Mouse (Mus musculus) liver, adult 2 months (tissue): ENCODE results near the gene Kif3c. TPM values are rescaled to one million over a fixed set of nuclear protein-coding genes. Genes with fewer than 3 reads are reported as not detected.

ENCODE experiments used
- DNase-seq: peaks from one replicate; pipeline ENCODE4 v3.0.0-alpha.2; 2011; ENCODE audit warnings: low read depth, low spot score; ENCODE audit errors: extremely low read depth
- H3K27ac ChIP-seq: fragments of 200-500 bp; replicated peaks from 2 replicates; pipeline ENCODE4 v1.5.1; 2012; ENCODE audit warnings: low read depth, mild to moderate bottlenecking, control low read depth, inconsistent platforms, low read length; ENCODE audit not compliant: insufficient read depth
- H3K27me3 ChIP-seq: fragments of 200-500 bp; 2 replicates; pipeline ENCODE4 v1.6.1; 2012; ENCODE audit warnings: mild to moderate bottlenecking, moderate library complexity, low read length, inconsistent platforms; ENCODE audit not compliant: control insufficient read depth, insufficient read depth
- H3K36me3 ChIP-seq: fragments of 200-500 bp; 2 replicates; pipeline ENCODE4 v1.6.1; 2012; ENCODE audit warnings: low read length, inconsistent platforms; ENCODE audit not compliant: control insufficient read depth, insufficient read depth
- H3K4me1 ChIP-seq: fragments of 200-500 bp; 2 replicates; pipeline ENCODE4 v1.6.1; 2011; ENCODE audit warnings: low read length; ENCODE audit not compliant: control insufficient read depth, insufficient read depth
- H3K4me3 ChIP-seq: fragments of 200-500 bp; 2 replicates; pipeline ENCODE4 v1.5.1; 2011; ENCODE audit warnings: low read depth, mild to moderate bottlenecking, control low read depth, low read length, moderate library complexity; ENCODE audit not compliant: insufficient read depth
- H3K79me2 ChIP-seq: fragments of 200-500 bp; 2 replicates; pipeline ENCODE4 v1.6.1; 2012; ENCODE audit warnings: inconsistent platforms, mild to moderate bottlenecking, low read length, moderate library complexity; ENCODE audit not compliant: control insufficient read depth, insufficient read depth
- H3K9ac ChIP-seq: fragments of 200-500 bp; 2 replicates; pipeline ENCODE4 v1.6.1; 2012; ENCODE audit warnings: low read depth, mild to moderate bottlenecking, control low read depth, inconsistent platforms, low read length
- CTCF ChIP-seq: fragments of 200-500 bp; IDR thresholded peaks from 2 replicates; pipeline ENCODE4 v1.5.1; 2011; ENCODE audit warnings: low read depth, low read length, control low read depth
- POLR2A ChIP-seq: fragments of 200-500 bp; IDR thresholded peaks from 2 replicates; pipeline ENCODE4 v1.6.1; 2011; ENCODE audit warnings: low read length, control low read depth; ENCODE audit not compliant: insufficient read depth; ENCODE audit errors: extremely low read depth
- WGBS: fragments of 180-500 bp; shearing (Covaris S2); methylation state at CpG from one replicate; pipeline ENCODE4 v1.1.7; 2018; 5-methylcytosine and 5-hydroxymethylcytosine counted together
- polyA plus RNA-seq: library from polyadenylated mRNA; depleted of rRNA; stranded (reverse); fragments of >200 nt; gene quantifications from 2 replicates; pipeline ENCODE4 v1.2.3, GENCODE M21; 2012
- total RNA-seq: library from RNA; depleted of rRNA; stranded (reverse); fragments of >200 nt; gene quantifications from 2 replicates; pipeline ENCODE4 v1.2.3, GENCODE M21; 2014

Gene Kif3c
- total and polyA plus RNA-seq, 2 experiments: 0.55 to 0.99 TPM

DNA sequence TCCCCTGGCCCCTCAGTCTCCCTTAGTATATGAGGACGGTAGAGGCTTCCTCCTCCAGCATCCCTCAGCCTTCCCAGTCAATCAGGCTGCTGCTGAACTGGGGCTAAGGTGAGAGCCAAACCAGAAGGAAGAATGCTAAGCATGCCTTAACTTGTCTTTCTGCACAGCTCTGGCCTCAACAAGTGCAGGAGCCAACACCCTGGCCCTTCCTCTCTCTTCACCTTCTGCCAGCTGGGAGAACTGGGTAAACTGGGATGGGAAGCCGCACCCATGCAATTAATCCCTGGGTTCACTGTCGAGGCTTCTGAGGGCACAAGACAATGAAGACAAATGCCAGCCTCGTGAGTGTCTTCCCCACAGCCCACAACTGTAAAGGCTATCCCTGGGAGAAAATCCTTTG lies 35.3 kb upstream of the Kif3c start:
- 67% methylated on average over 4 of the region's 4 CpGs for WGBS

DNA sequence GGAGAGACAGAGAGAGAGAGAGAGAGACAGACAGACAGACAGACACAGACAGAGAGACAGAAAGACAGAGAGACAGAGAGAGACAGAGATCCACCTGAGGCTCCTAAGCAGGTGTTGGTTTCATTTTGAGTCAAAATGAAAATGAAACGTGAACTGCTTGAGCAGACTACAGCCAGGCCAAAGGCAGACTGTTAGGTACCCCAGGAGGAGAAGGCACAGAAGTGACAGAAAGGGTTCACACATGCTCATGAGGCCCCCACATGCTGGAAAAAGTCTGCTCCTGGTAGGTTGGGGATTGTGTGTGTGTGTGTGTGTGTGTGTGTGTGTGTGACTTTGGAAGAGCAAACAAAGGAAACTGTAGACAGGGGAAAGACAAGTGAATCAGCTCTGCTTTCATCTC lies 26.0 kb upstream of the Kif3c start:
- no peak overlapping the region for H3K27ac ChIP-seq
- no peaks in the 10 kb centered on the region for H3K79me2 ChIP-seq
- no peak for TF ChIP-seq POLR2A
- TF ChIP-seq CTCF: no peak
- H3K27me3 ChIP-seq: no peaks in the 10 kb centered on the region
- WGBS: 43% methylated on average over 1 of the region's 1 CpGs
- H3K9ac ChIP-seq: no peak overlapping the region
- H3K4me1 ChIP-seq: no peaks in the 10 kb centered on the region
- H3K4me3 ChIP-seq: no peak overlapping the region
- no peaks in the 10 kb centered on the region for H3K36me3 ChIP-seq
- DNase-seq: no peak

More for the DNA sequence above, 35.3 kb upstream of the Kif3c start:
- H3K36me3 ChIP-seq: no peaks in the 10 kb centered on the region
- H3K4me1 ChIP-seq: no peaks in the 10 kb centered on the region
- H3K27me3 ChIP-seq: no peaks in the 10 kb centered on the region
- H3K27ac ChIP-seq: no peak overlapping the region
- TF ChIP-seq CTCF: no peak
- TF ChIP-seq POLR2A: no peak
- no peak overlapping the region for H3K9ac ChIP-seq
- H3K79me2 ChIP-seq: no peaks in the 10 kb centered on the region
- no peak overlapping the region for H3K4me3 ChIP-seq
- DNase-seq: no peak

DNA sequence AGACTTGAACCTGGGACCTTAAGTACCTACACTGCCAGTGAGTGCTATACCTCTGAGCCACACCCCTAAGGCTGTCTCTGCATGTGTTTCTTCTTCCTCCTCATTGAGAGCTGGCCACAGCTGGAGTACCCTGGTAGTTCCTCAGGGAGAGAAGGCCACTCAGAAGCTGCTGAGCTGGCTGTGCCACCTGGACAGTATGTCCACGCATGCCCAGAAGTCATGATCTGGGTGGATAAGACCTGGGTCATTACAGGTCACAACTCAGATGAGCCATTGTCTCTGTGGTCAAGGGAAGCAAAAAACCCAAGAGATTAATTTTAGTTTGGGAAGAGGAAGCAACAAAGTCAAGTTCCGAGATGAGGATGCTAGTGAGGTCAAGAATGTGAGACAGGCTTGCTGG lies 20.8 kb upstream of the Kif3c start:
- no peaks in the 10 kb centered on the region for H3K4me1 ChIP-seq
- no peak overlapping the region for H3K9ac ChIP-seq
- no peak overlapping the region for H3K4me3 ChIP-seq
- no peaks in the 10 kb centered on the region for H3K36me3 ChIP-seq
- TF ChIP-seq CTCF (no peak), POLR2A (no peak)
- 81% methylated on average over 2 of the region's 2 CpGs for WGBS
- no peak overlapping the region for H3K27ac ChIP-seq
- DNase-seq: peak; percentile 43
- no peaks in the 10 kb centered on the region for H3K27me3 ChIP-seq
- no peaks in the 10 kb centered on the region for H3K79me2 ChIP-seq

DNA sequence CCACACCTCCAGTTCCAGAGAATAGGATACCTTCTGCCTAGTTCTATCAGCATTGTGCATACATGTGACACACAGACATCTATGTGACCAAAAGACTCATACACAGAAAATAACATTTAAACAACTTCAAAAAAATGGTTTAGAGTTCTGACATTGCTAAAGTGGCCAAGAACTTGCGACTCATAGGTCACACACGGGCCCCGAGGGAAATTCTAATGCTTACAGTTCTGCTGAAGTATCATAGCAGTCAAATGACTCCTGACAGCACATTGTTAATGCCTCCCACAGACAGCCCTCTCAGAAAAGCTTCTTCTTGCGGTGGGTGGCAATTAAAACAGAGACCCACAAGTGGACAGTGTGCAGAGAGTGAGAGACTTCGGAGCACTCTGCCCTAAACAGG lies 19.9 kb upstream of the Kif3c start:
- TF ChIP-seq POLR2A (no peak), CTCF (no peak)
- Histone ChIP-seq H3K4me3 (no peak overlapping the region), H3K27ac (no peak overlapping the region), H3K4me1 (no peaks in the 10 kb centered on the region), H3K36me3 (no peaks in the 10 kb centered on the region), H3K9ac (no peak overlapping the region), H3K79me2 (no peaks in the 10 kb centered on the region), H3K27me3 (no peaks in the 10 kb centered on the region)
- DNase-seq: no peak
- WGBS: 88% methylated on average over 5 of the region's 5 CpGs

DNA sequence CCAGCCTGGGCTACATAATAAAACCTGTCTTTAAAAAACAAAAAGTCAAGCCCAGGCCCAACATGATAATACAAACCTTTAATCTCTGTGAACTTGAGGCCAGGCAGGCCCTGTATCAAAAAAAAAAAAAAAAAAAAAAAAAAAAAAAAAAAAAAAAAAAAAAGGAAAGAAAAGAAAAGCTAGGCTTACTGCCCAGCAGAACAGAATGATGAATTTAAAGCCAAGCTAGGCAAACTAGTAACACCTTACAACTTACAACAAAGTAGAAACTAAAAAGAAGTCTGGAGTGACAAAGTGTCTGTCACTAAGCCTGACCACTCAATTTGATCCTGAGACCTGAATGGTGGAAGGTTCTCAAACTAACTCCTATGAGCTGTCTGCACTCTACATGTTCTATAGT lies 17.2 kb upstream of the Kif3c start:
- H3K79me2 ChIP-seq: no peaks in the 10 kb centered on the region
- H3K9ac ChIP-seq: no peak overlapping the region
- DNase-seq: no peak
- H3K4me1 ChIP-seq: no peaks in the 10 kb centered on the region
- no peak for TF ChIP-seq POLR2A
- TF ChIP-seq CTCF: no peak
- no peaks in the 10 kb centered on the region for H3K27me3 ChIP-seq
- no peaks in the 10 kb centered on the region for H3K36me3 ChIP-seq
- H3K27ac ChIP-seq: no peak overlapping the region
- no peak overlapping the region for H3K4me3 ChIP-seq

DNA sequence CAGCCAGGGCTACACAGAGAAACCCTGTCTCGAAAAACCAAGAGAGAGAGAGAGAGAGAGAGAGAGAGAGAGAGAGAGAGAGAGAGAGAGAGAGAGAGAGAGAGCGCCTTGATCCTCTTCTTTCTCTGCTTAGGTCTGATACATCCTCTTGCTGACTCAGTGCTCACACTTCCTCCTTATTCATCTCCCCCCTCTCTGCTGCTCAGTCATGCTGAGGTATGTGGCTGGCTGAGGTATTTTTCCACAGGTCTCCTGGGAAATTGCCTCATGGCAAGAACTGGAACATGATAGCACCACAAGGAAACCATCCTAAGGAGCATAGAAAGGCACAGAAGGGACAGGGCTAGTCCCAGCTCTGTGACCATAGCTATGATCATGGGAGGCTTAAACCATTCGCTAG lies 15.5 kb upstream of the Kif3c start:
- Histone ChIP-seq H3K4me3 (no peak overlapping the region), H3K9ac (no peak overlapping the region), H3K27me3 (no peaks in the 10 kb centered on the region), H3K4me1 (no peaks in the 10 kb centered on the region), H3K27ac (no peak overlapping the region), H3K36me3 (no peaks in the 10 kb centered on the region), H3K79me2 (no peaks in the 10 kb centered on the region)
- DNase-seq: no peak
- WGBS: 57% methylated on average over 3 of the region's 3 CpGs
- TF ChIP-seq POLR2A (no peak), CTCF (no peak)

DNA sequence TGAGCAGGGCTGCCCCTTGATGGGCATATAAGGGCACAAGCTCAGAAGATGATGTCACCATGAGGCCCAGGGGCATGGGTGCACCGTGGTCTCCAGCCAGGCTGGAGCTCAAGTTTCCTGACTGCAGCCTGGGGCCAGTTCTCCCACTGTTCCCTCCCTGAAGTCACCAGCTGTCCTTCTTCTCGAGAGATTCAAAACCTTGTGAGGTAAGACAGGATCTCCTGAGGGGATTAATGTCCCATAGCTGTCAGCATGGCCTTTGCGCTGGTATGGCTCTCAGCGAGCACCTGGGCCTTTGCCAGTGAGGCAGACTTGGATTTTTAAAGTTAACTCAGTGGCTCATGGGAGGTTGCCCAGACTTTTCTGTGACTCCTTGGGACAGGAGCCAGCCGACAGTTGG lies 14.8 kb upstream of the Kif3c start:
- Histone ChIP-seq H3K27me3 (no peaks in the 10 kb centered on the region), H3K9ac (no peak overlapping the region), H3K4me3 (no peak overlapping the region), H3K36me3 (no peaks in the 10 kb centered on the region), H3K4me1 (no peaks in the 10 kb centered on the region), H3K79me2 (no peaks in the 10 kb centered on the region), H3K27ac (no peak overlapping the region)
- 67% methylated on average over 5 of the region's 5 CpGs for WGBS
- DNase-seq: no peak
- TF ChIP-seq POLR2A: no peak
- no peak for TF ChIP-seq CTCF
